Mouse (Mus musculus): ENCODE data around the gene 4930426L09Rik. TPM values are rescaled to one million over a fixed set of nuclear protein-coding genes. Genes with fewer than 3 reads are reported as not detected.

The 4930426L09Rik gene
- polyA plus RNA-seq, 1 experiment, result 0.47 TPM

- Histone ChIP-seq H3K4me3 (replicated peaks; ENCODE audit: extremely low read depth, low read depth, low read length) (no peak overlapping the region), H3K4me1 (ENCODE audit: control insufficient read depth, insufficient read depth, low read length) (no peaks in the 10 kb centered on the region; the same call in 1 of the 2 replicates)
- no peak for TF ChIP-seq CTCF (IDR thresholded peaks at IDR 0.05; ENCODE audit: insufficient read depth, low read length)
- 72% methylated on average over 6 of the region's 6 CpGs for WGBS
- DNase-seq, result no peak
Observed at GRCm38 (mm10) chr2:18982581-18982980, 15.6 kb upstream of the 4930426L09Rik start.

- DNase-seq, result no peak
- H3K4me3 ChIP-seq (replicated peaks; ENCODE audit: extremely low read depth, low read depth, low read length), result no peak overlapping the region
- no peaks in the 10 kb centered on the region; the same call in 1 of the 2 replicates for H3K4me1 ChIP-seq (ENCODE audit: control insufficient read depth, insufficient read depth, low read length)
- no peak for TF ChIP-seq CTCF (IDR thresholded peaks at IDR 0.05; ENCODE audit: insufficient read depth, low read length)
- TF ChIP-seq POLR2A (IDR thresholded peaks at IDR 0.05; ENCODE audit: borderline replicate concordance, extremely low read depth, low read depth, low read length), result no peak
Observed at GRCm38 (mm10) chr2:18983546-18983945, 14.6 kb upstream of the 4930426L09Rik start.

- no peaks in the 10 kb centered on the region; the same call in 1 of the 2 replicates for H3K4me1 ChIP-seq (ENCODE audit: control insufficient read depth, insufficient read depth, low read length)
- DNase-seq, result peak; percentile 19
- TF ChIP-seq CTCF (IDR thresholded peaks at IDR 0.05; ENCODE audit: insufficient read depth, low read length), result no peak
- no peak for TF ChIP-seq POLR2A (IDR thresholded peaks at IDR 0.05; ENCODE audit: borderline replicate concordance, extremely low read depth, low read depth, low read length)
- no peak overlapping the region for H3K4me3 ChIP-seq (replicated peaks; ENCODE audit: extremely low read depth, low read depth, low read length)
- 84% methylated on average over 15 of the region's 15 CpGs for WGBS
Observed at GRCm38 (mm10) chr2:18984095-18984847, 13.9 kb upstream of the 4930426L09Rik start.

GRCm38 (mm10) chr2:18985506-18985905 is 12.6 kb upstream of the 4930426L09Rik start:
- TF ChIP-seq CTCF (IDR thresholded peaks at IDR 0.05; ENCODE audit: insufficient read depth, low read length) (no peak), POLR2A (IDR thresholded peaks at IDR 0.05; ENCODE audit: borderline replicate concordance, extremely low read depth, low read depth, low read length) (no peak)
- no peak for DNase-seq
- WGBS, result 72% methylated on average over 3 of the region's 3 CpGs
- Histone ChIP-seq H3K4me1 (ENCODE audit: control insufficient read depth, insufficient read depth, low read length) (no peaks in the 10 kb centered on the region; the same call in 1 of the 2 replicates), H3K4me3 (replicated peaks; ENCODE audit: extremely low read depth, low read depth, low read length) (no peak overlapping the region)

GRCm38 (mm10) chr2:18988885-18989284 is 9.3 kb upstream of the 4930426L09Rik start:
- WGBS, result 77% methylated on average over 3 of the region's 3 CpGs
- no peak for DNase-seq
- H3K4me1 ChIP-seq (ENCODE audit: control insufficient read depth, insufficient read depth, low read length), result no peaks in the 10 kb centered on the region; the same call in 1 of the 2 replicates
- H3K4me3 ChIP-seq (replicated peaks; ENCODE audit: extremely low read depth, low read depth, low read length), result no peak overlapping the region
- TF ChIP-seq CTCF (IDR thresholded peaks at IDR 0.05; ENCODE audit: insufficient read depth, low read length) (no peak), POLR2A (IDR thresholded peaks at IDR 0.05; ENCODE audit: borderline replicate concordance, extremely low read depth, low read depth, low read length) (no peak)

GRCm38 (mm10) chr2:18992512-18993510 is 5.3 kb upstream of the 4930426L09Rik start:
- DNase-seq, result no peak
- H3K4me3 ChIP-seq (replicated peaks; ENCODE audit: extremely low read depth, low read depth, low read length), result no peak overlapping the region
- WGBS, result 50% methylated on average over 7 of the region's 7 CpGs
- H3K4me1 ChIP-seq (ENCODE audit: control insufficient read depth, insufficient read depth, low read length), result no peaks in the 10 kb centered on the region; the same call in 1 of the 2 replicates
- TF ChIP-seq POLR2A (IDR thresholded peaks at IDR 0.05; ENCODE audit: borderline replicate concordance, extremely low read depth, low read depth, low read length), result no peak

- 2% methylated on average over 25 of the region's 25 CpGs for whole genome bisulfite sequencing
- TF ChIP-seq CTCF (IDR thresholded peaks at IDR 0.05; ENCODE audit: insufficient read depth, low read length), result no peak
- TF ChIP-seq POLR2A (IDR thresholded peaks at IDR 0.05; ENCODE audit: borderline replicate concordance, extremely low read depth, low read depth, low read length), result no peak
- Histone ChIP-seq H3K4me1 (ENCODE audit: control insufficient read depth, insufficient read depth, low read length) (no peaks in the 10 kb centered on the region; the same call in 1 of the 2 replicates), H3K4me3 (replicated peaks; ENCODE audit: extremely low read depth, low read depth, low read length) (peak overlapping the region; percentile 65)
- DNase-seq, result peak; percentile 20
Observed at GRCm38 (mm10) chr2:18996451-18997211, 1.5 kb upstream of the 4930426L09Rik start.

- DNase-seq, result peak; percentile 60
- TF ChIP-seq POLR2A (IDR thresholded peaks at IDR 0.05; ENCODE audit: borderline replicate concordance, extremely low read depth, low read depth, low read length), result 0 out of 2 replicates have a peak, but pooled peaks have one; percentile 19
- no peak for TF ChIP-seq CTCF (IDR thresholded peaks at IDR 0.05; ENCODE audit: insufficient read depth, low read length)
- H3K4me3 ChIP-seq (replicated peaks; ENCODE audit: extremely low read depth, low read depth, low read length), result peak overlapping the region; percentile 94
- under 1% methylated on average over 45 of the region's 46 CpGs for WGBS
- H3K4me1 ChIP-seq (ENCODE audit: control insufficient read depth, insufficient read depth, low read length), result no peaks in the 10 kb centered on the region; the same call in 1 of the 2 replicates
Observed at GRCm38 (mm10) chr2:18997387-18997971, 664 bp upstream of the 4930426L09Rik start.
